Mouse (Mus musculus): Measurements from ENCODE around the gene Psmc3. TPM values are rescaled to one million over a fixed set of nuclear protein-coding genes. Genes with fewer than 3 reads are reported as not detected.

Gene Psmc3
- polyA plus RNA-seq, 1 experiment from 2014 or later: 109 TPM

GRCm38 (mm10) chr2:91087453-91087852, 33.6 kb downstream of the Psmc3 start:
- H3K4me3 ChIP-seq (ENCODE audit: low read depth, low read length): no peak overlapping the region

DNA sequence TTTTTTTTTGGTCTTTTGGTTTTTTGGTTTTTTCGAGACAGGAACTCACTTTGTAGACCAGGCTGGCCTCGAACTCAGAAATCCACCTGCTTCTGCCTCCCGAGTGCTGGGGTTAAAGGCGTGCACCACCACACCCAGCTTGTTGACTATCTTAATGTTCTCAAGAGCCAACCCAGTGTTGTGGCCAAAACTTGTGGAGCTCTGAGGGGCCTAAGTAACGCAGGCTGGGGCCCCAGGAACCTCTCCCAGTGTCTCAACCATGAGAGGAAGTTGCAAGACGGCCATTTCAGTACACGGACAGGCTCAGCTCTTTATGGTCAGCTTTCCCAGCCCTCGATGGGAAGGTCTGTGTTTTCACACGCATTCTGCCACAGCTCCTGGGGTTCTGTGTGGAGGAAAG, 35.2 kb downstream of the Psmc3 start:
- Histone ChIP-seq H3K4me1 (ENCODE audit: insufficient read depth) (peaks cover 14% of the 10 kb centered on the region; the same call in 1 of the 2 replicates), H3K4me3 (ENCODE audit: low read depth, low read length) (no peak overlapping the region), H3K9me3 (ENCODE audit: low read length) (no peaks in the 10 kb centered on the region), H3K36me3 (replicated peaks; ENCODE audit: insufficient read depth, low read length) (0 out of 2 replicates have a peak, but pooled peaks cover 2% of the 10 kb centered on the region), H3K4me2 (ENCODE audit: low read depth, low read length) (peak overlapping the region; percentile 16), H3K27ac (ENCODE audit: low read depth) (peak overlapping the region; percentile 88), H3K27me3 (ENCODE audit: insufficient read depth, low read length) (no peaks in the 10 kb centered on the region), H3K9ac (replicated peaks) (no peak overlapping the region)
- DNase-seq: no peak
- ATAC-seq: peak; percentile 12; the same call in 1 of the 2 replicates
- TF ChIP-seq EP300 (IDR thresholded peaks at IDR 0.05; ENCODE audit: low read depth) (no peak), CTCF (IDR thresholded peaks at IDR 0.05; ENCODE audit: low read depth) (no peak)
- 46% methylated on average over 9 of the region's 9 CpGs for WGBS (ENCODE audit: insufficient replicate concordance)

More at GRCm38 (mm10) chr2:91087453-91087852, 33.6 kb downstream of the Psmc3 start:
- ATAC-seq: no peak
- Histone ChIP-seq H3K9me3 (ENCODE audit: low read length) (no peaks in the 10 kb centered on the region), H3K27me3 (ENCODE audit: insufficient read depth, low read length) (no peaks in the 10 kb centered on the region), H3K4me1 (ENCODE audit: insufficient read depth) (peaks cover 21% of the 10 kb centered on the region), H3K27ac (ENCODE audit: low read depth) (peak overlapping the region; percentile 88), H3K9ac (replicated peaks) (peak overlapping the region; percentile 16; the same call in 1 of the 2 replicates), H3K4me2 (ENCODE audit: low read depth, low read length) (peak overlapping the region; percentile 26; the same call in 1 of the 2 replicates), H3K36me3 (replicated peaks; ENCODE audit: insufficient read depth, low read length) (0 out of 2 replicates have a peak, but pooled peaks cover 2% of the 10 kb centered on the region)
- no peak for TF ChIP-seq EP300 (IDR thresholded peaks at IDR 0.05; ENCODE audit: low read depth)
- WGBS (ENCODE audit: insufficient replicate concordance): 53% methylated on average over 9 of the region's 9 CpGs
- DNase-seq: peak; percentile 28

DNA sequence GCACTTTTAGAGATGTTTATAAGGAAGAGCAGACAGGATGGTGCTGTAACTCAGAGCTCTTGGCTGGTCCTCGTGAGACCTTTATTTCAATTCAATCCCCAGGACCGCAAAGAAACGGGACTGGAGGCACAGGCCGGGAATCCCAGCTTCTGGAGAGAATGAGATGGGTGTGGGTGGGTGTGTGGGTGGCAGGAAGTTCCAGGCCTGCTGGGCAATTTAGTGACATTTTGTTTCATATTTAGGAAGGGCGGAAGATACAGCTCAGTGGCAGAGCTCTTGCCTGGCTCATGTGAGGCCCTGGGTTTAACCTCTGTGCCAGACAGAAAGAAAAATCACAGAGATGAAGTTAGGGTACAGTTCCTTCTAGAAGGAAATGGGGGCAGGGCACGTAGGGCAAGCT, 36.4 kb downstream of the Psmc3 start:
- WGBS (ENCODE audit: insufficient replicate concordance): 71% methylated on average over 6 of the region's 6 CpGs
- no peaks in the 10 kb centered on the region for H3K27me3 ChIP-seq (ENCODE audit: insufficient read depth, low read length)
- DNase-seq: no peak
- no peak for TF ChIP-seq CTCF (IDR thresholded peaks at IDR 0.05; ENCODE audit: low read depth)
- no peak for TF ChIP-seq EP300 (IDR thresholded peaks at IDR 0.05; ENCODE audit: low read depth)
- H3K4me3 ChIP-seq (ENCODE audit: low read depth, low read length): no peak overlapping the region
- H3K9me3 ChIP-seq (ENCODE audit: low read length): no peaks in the 10 kb centered on the region
- H3K9ac ChIP-seq (replicated peaks): no peak overlapping the region
- H3K36me3 ChIP-seq (replicated peaks; ENCODE audit: insufficient read depth, low read length): 0 out of 2 replicates have a peak, but pooled peaks cover 2% of the 10 kb centered on the region
- no peak for ATAC-seq
- H3K27ac ChIP-seq (ENCODE audit: low read depth): no peak overlapping the region
- peaks cover 14% of the 10 kb centered on the region; the same call in 1 of the 2 replicates for H3K4me1 ChIP-seq (ENCODE audit: insufficient read depth)
- H3K4me2 ChIP-seq (ENCODE audit: low read depth, low read length): no peak overlapping the region

DNA sequence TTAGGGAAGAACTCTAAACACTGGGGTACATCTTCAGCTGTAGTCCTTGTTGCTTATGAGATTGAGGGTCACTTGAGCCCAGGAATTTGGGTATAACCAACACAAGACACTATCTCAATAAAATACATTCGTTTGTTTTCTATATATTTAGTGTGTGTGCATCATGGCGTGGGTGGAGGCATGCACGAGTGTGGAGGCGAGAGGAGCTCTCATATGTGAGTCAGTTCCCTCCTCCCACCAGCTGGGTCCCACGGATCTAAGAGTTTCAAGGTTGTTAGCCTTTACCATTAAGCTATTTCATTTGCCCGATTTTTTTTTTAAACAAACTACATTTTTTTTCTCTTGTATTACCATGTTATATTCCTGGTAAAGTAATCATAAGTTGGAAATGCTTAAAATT, 37.0 kb downstream of the Psmc3 start:
- no peak for TF ChIP-seq EP300 (IDR thresholded peaks at IDR 0.05; ENCODE audit: low read depth)
- no peak for TF ChIP-seq CTCF (IDR thresholded peaks at IDR 0.05; ENCODE audit: low read depth)
- no peak overlapping the region for H3K27ac ChIP-seq (ENCODE audit: low read depth)
- WGBS (ENCODE audit: insufficient replicate concordance): 72% methylated on average over 6 of the region's 6 CpGs

GRCm38 (mm10) chr2:91096524-91096923, 42.7 kb downstream of the Psmc3 start:
- no peaks in the 10 kb centered on the region for H3K27me3 ChIP-seq (ENCODE audit: insufficient read depth, low read length)
- 0 out of 2 replicates have a peak, but pooled peaks cover 2% of the 10 kb centered on the region for H3K36me3 ChIP-seq (replicated peaks; ENCODE audit: insufficient read depth, low read length)
- ATAC-seq (peak; percentile 78), DNase-seq (peak; percentile 74)
- no peaks in the 10 kb centered on the region for H3K9me3 ChIP-seq (ENCODE audit: low read length)
- H3K27ac ChIP-seq (ENCODE audit: low read depth): peak overlapping the region; percentile 84
- 34% methylated on average over 14 of the region's 14 CpGs for WGBS (ENCODE audit: insufficient replicate concordance)
- peak overlapping the region; percentile 54 for H3K4me3 ChIP-seq (ENCODE audit: low read depth, low read length)
- H3K4me1 ChIP-seq (ENCODE audit: insufficient read depth): peaks cover 19% of the 10 kb centered on the region
- H3K4me2 ChIP-seq (ENCODE audit: low read depth, low read length): peak overlapping the region; percentile 65
- peak overlapping the region; percentile 77 for H3K9ac ChIP-seq (replicated peaks)
- no peak for TF ChIP-seq CTCF (IDR thresholded peaks at IDR 0.05; ENCODE audit: low read depth)
- TF ChIP-seq EP300 (IDR thresholded peaks at IDR 0.05; ENCODE audit: low read depth): 0 out of 2 replicates have a peak, but pooled peaks have one; percentile 8

More for the DNA sequence above, 37.0 kb downstream of the Psmc3 start:
- Histone ChIP-seq H3K4me1 (ENCODE audit: insufficient read depth) (peaks cover 16% of the 10 kb centered on the region; the same call in 1 of the 2 replicates), H3K36me3 (replicated peaks; ENCODE audit: insufficient read depth, low read length) (0 out of 2 replicates have a peak, but pooled peaks cover 2% of the 10 kb centered on the region), H3K27me3 (ENCODE audit: insufficient read depth, low read length) (no peaks in the 10 kb centered on the region), H3K4me2 (ENCODE audit: low read depth, low read length) (no peak overlapping the region), H3K9ac (replicated peaks) (no peak overlapping the region), H3K9me3 (ENCODE audit: low read length) (no peaks in the 10 kb centered on the region), H3K4me3 (ENCODE audit: low read depth, low read length) (no peak overlapping the region)
- ATAC-seq (no peak), DNase-seq (no peak)

DNA sequence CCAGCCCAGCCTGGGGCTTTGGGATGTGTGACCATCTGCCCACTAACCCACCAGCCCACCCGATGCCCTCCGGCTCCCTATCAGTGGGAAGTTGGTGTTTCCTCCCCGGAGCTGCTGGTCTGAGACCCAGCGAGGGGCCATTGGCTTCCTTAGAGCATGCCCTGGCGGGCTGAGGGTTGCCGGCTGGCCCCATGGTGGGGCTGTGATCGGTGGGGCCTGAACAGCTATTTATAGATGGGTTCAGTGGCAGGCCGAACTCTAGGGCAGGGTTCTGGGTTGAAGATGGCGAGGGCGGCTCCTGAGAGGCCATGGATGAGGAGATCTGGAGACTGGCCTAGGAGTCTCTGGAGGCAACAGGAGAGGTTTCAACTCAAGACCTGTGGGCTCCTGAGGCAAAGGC, 43.2 kb downstream of the Psmc3 start:
- H3K9me3 ChIP-seq (ENCODE audit: low read length): no peaks in the 10 kb centered on the region
- no peaks in the 10 kb centered on the region for H3K27me3 ChIP-seq (ENCODE audit: insufficient read depth, low read length)
- H3K4me2 ChIP-seq (ENCODE audit: low read depth, low read length): peak overlapping the region; percentile 65
- H3K4me1 ChIP-seq (ENCODE audit: insufficient read depth): peaks cover 19% of the 10 kb centered on the region
- peak overlapping the region; percentile 54 for H3K4me3 ChIP-seq (ENCODE audit: low read depth, low read length)
- DNase-seq (no peak), ATAC-seq (peak; percentile 26)
- H3K9ac ChIP-seq (replicated peaks): peak overlapping the region; percentile 77
- H3K36me3 ChIP-seq (replicated peaks; ENCODE audit: insufficient read depth, low read length): 0 out of 2 replicates have a peak, but pooled peaks cover 4% of the 10 kb centered on the region
- H3K27ac ChIP-seq (ENCODE audit: low read depth): peak overlapping the region; percentile 84
- 30% methylated on average over 10 of the region's 10 CpGs for WGBS (ENCODE audit: insufficient replicate concordance)
- no peak for TF ChIP-seq EP300 (IDR thresholded peaks at IDR 0.05; ENCODE audit: low read depth)
- TF ChIP-seq CTCF (IDR thresholded peaks at IDR 0.05; ENCODE audit: low read depth): no peak
